In the genomic region with DNA sequence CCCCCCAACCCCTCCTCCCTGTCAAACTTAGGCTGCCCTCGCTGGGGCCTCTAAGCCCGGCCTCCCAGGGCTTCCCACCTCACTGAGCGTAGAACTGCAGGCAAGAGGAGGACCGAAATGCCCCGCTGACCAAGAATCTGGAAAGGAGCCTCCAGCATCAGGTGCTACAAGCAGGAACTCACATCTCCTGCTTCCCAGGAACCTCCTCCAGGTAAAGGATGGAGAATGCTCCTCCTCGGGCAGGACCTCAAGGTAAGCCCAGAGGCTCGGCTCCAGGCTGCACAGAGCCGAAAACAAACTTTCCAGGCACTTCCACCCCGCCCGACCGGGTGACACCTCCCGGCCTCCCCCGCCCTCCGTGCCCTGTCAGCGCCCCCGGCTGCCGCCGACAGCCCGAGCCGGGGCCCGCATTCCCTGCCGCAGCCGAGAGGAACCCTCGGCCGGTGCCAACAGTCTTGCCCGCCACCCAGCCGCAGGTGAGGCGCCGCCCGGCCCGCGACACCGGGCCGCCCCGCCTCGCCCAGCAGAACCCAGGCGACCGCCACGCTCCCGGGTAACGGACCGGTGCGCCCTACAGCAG, we compare ENCODE assay signal across 8 mouse cellular contexts. TPM values are rescaled to one million over a fixed set of nuclear protein-coding genes. Genes with fewer than 3 reads are reported as not detected.
A peak's percentile ranks its signal among the peaks of the same experiment; 100 is the strongest.
DNase-seq lines count a peak whose midpoint lies in the region; ATAC-seq and TF ChIP-seq lines count a peak whose summit lies in the region.

No protein-coding gene starts in this region.

- intact Hi-C loops in heart, adult 2 months (cut with DNase I): no loop called here
- intact Hi-C loops in heart, postnatal 14 days (cut with DNase I): loop anchor here (2.0 kb wide), 1 partner anchor 68 kb away; the partner anchor contains the start of gene Kctd5

- WGBS in heart, adult 2 months: 1% methylated on average over 43 of the region's 43 CpGs
- under 1% methylated on average over 29 of the region's 43 CpGs for WGBS in embryonic facial prominence, embryonic 12.5 days
- WGBS in hindbrain, embryonic 16.5 days: 0% methylated on average over 30 of the region's 43 CpGs
- WGBS in liver, embryonic 11.5 days: under 1% methylated on average over 43 of the region's 43 CpGs
- under 1% methylated on average over 43 of the region's 43 CpGs for WGBS in olfactory bulb, adult 2 months

- H3K79me2 ChIP-seq in heart, adult 2 months (replicated peaks; ENCODE audit: control insufficient read depth, insufficient read depth, low read length): peaks cover 12% of the 10 kb centered on the region
- peaks cover 34% of the 10 kb centered on the region for H3K79me2 ChIP-seq in MEL (ENCODE audit: control insufficient read depth, insufficient read depth, low read length, poor library complexity)

- H3K36me3 ChIP-seq in heart, adult 2 months (ENCODE audit: control insufficient read depth, insufficient read depth, low read length): peaks cover 7% of the 10 kb centered on the region
- peaks cover 0 to 16% of the 10 kb centered on the region in 2 experiments; a peak in 2 of 4 replicates for H3K36me3 ChIP-seq in MEL (ENCODE audit: control insufficient read depth in 1 of 2, insufficient read depth in 2 of 2, low read length in 2 of 2)
- no peaks in the 10 kb centered on the region for H3K36me3 ChIP-seq in embryonic facial prominence, embryonic 12.5 days
- H3K36me3 ChIP-seq in hindbrain, embryonic 16.5 days (ENCODE audit: control insufficient read depth, insufficient read depth, low read length): no peaks in the 10 kb centered on the region
- H3K36me3 ChIP-seq in liver, embryonic 11.5 days (ENCODE audit: control insufficient read depth, insufficient read depth, low read length): no peaks in the 10 kb centered on the region

- TF ChIP-seq POLR2A in heart, adult 2 months (IDR thresholded peaks at IDR 0.05; ENCODE audit: insufficient read depth, low read depth, low read length): no peak
- no peak for TF ChIP-seq POLR2A in MEL (IDR thresholded peaks at IDR 0.05; ENCODE audit: control insufficient read depth in 1 of 2, insufficient read depth in 1 of 2, low read depth in 1 of 2, low read length in 2 of 2, poor library complexity in 1 of 2)
- no peak for TF ChIP-seq POLR2A in olfactory bulb, adult 2 months (IDR thresholded peaks at IDR 0.05; ENCODE audit: insufficient read depth, low read depth, low read length)

- no peaks in the 10 kb centered on the region for H3K9me3 ChIP-seq in MEL (replicated peaks; ENCODE audit: insufficient read depth, low read length)
- H3K9me3 ChIP-seq in embryonic facial prominence, embryonic 12.5 days: no peaks in the 10 kb centered on the region
- no peaks in the 10 kb centered on the region for H3K9me3 ChIP-seq in hindbrain, embryonic 16.5 days (ENCODE audit: control insufficient read depth, low read length)
- H3K9me3 ChIP-seq in liver, embryonic 11.5 days (ENCODE audit: control insufficient read depth, low read length): no peaks in the 10 kb centered on the region

- H3K27me3 ChIP-seq in heart, adult 2 months (ENCODE audit: control insufficient read depth, insufficient read depth, low read length): no peaks in the 10 kb centered on the region
- H3K27me3 ChIP-seq in MEL (ENCODE audit: control insufficient read depth in 1 of 2, insufficient read depth in 2 of 2, low read length in 2 of 2): no peaks in the 10 kb centered on the region
- H3K27me3 ChIP-seq in embryonic facial prominence, embryonic 12.5 days: no peaks in the 10 kb centered on the region
- H3K27me3 ChIP-seq in hindbrain, embryonic 16.5 days (replicated peaks; ENCODE audit: control insufficient read depth, insufficient read depth, low read length): no peaks in the 10 kb centered on the region
- H3K27me3 ChIP-seq in liver, embryonic 11.5 days (replicated peaks; ENCODE audit: control insufficient read depth, insufficient read depth, low read length): no peaks in the 10 kb centered on the region

- peak overlapping the region; percentile 76 for H3K4me2 ChIP-seq in embryonic facial prominence, embryonic 12.5 days (replicated peaks)
- peak overlapping the region; percentile 94 for H3K4me2 ChIP-seq in hindbrain, embryonic 16.5 days (ENCODE audit: low read length)
- H3K4me2 ChIP-seq in liver, embryonic 11.5 days: peak overlapping the region; percentile 84

- H3K9ac ChIP-seq in heart, adult 2 months (ENCODE audit: low read depth, low read length): peak overlapping the region; percentile 92
- H3K9ac ChIP-seq in MEL (ENCODE audit: control insufficient read depth, low read depth, low read length, poor library complexity, severe bottlenecking): peak overlapping the region; percentile 98
- H3K9ac ChIP-seq in embryonic facial prominence, embryonic 12.5 days: peak overlapping the region; percentile 92
- peak overlapping the region; percentile 94 for H3K9ac ChIP-seq in hindbrain, embryonic 16.5 days (ENCODE audit: low read depth, low read length)
- peak overlapping the region; percentile 85 for H3K9ac ChIP-seq in liver, embryonic 11.5 days (ENCODE audit: low read depth, low read length)

- ATAC-seq in embryonic facial prominence, embryonic 12.5 days (ENCODE audit: insufficient number of reproducible peaks, insufficient read depth, low FRiP score, low TSS enrichment): no peak; the same call in none of the 2 replicates
- peak; percentile 0; the same call in 1 of the 2 replicates for ATAC-seq in hindbrain, embryonic 16.5 days
- peak; percentile 62 for ATAC-seq in liver, embryonic 11.5 days (replicated peaks; ENCODE audit: low FRiP score)

- H3K4me1 ChIP-seq in heart, adult 2 months (ENCODE audit: control insufficient read depth, insufficient read depth, low read length): peaks cover 10% of the 10 kb centered on the region
- H3K4me1 ChIP-seq in MEL (ENCODE audit: control insufficient read depth in 1 of 2, insufficient read depth in 2 of 2, low read length in 2 of 2): peaks cover 9 to 16% of the 10 kb centered on the region in 2 experiments
- H3K4me1 ChIP-seq in embryonic facial prominence, embryonic 12.5 days: peaks cover 12% of the 10 kb centered on the region
- H3K4me1 ChIP-seq in hindbrain, embryonic 16.5 days (ENCODE audit: control insufficient read depth, insufficient read depth, low read depth, low read length): peaks cover 25% of the 10 kb centered on the region
- peaks cover 17% of the 10 kb centered on the region for H3K4me1 ChIP-seq in liver, embryonic 11.5 days (replicated peaks; ENCODE audit: control insufficient read depth, insufficient read depth, low read length)
- peaks cover 8% of the 10 kb centered on the region for H3K4me1 ChIP-seq in olfactory bulb, adult 2 months (ENCODE audit: control insufficient read depth, insufficient read depth, low read length)

- no peak for TF ChIP-seq RAD21 in MEL (IDR thresholded peaks at IDR 0.05; ENCODE audit: low read depth, low read length)

- TF ChIP-seq CTCF in heart, adult 2 months (IDR thresholded peaks at IDR 0.05): no peak
- no peak for TF ChIP-seq CTCF in MEL (IDR thresholded peaks at IDR 0.05 in 2 of 3, conservative IDR thresholded peaks at IDR 0.05 in 1 of 3; ENCODE audit: control insufficient read depth in 1 of 3, insufficient read depth in 1 of 3, low read depth in 2 of 3, low read length in 3 of 3, poor library complexity in 1 of 3, severe bottlenecking in 1 of 3)
- TF ChIP-seq CTCF in olfactory bulb, adult 2 months (IDR thresholded peaks at IDR 0.05; ENCODE audit: insufficient read depth, low read depth, low read length): no peak

- no peak for TF ChIP-seq EP300 in heart, adult 2 months (IDR thresholded peaks at IDR 0.05; ENCODE audit: insufficient read depth, low read depth, low read length)
- no peak for TF ChIP-seq EP300 in MEL (IDR thresholded peaks at IDR 0.05; ENCODE audit: low read depth in 1 of 2, low read length in 2 of 2)

- peak overlapping the region; percentile 100 for H3K4me3 ChIP-seq in heart, adult 2 months
- H3K4me3 ChIP-seq in MEL (ENCODE audit: control insufficient read depth in 1 of 2, insufficient read depth in 1 of 2, low read depth in 2 of 2, low read length in 2 of 2): peak overlapping the region; percentile 94 to 100
- H3K4me3 ChIP-seq in embryonic facial prominence, embryonic 12.5 days: peak overlapping the region; percentile 99
- peak overlapping the region; percentile 98 for H3K4me3 ChIP-seq in hindbrain, embryonic 16.5 days (ENCODE audit: low read length)
- peak overlapping the region; percentile 75 for H3K4me3 ChIP-seq in liver, embryonic 11.5 days (ENCODE audit: low read depth, low read length)
- peak overlapping the region; percentile 100 for H3K4me3 ChIP-seq in olfactory bulb, adult 2 months (ENCODE audit: insufficient read depth, low read depth, low read length)

- H3K27ac ChIP-seq in heart, adult 2 months: peak overlapping the region; percentile 96
- H3K27ac ChIP-seq in MEL (ENCODE audit: control insufficient read depth, low read depth, low read length): peak overlapping the region; percentile 61
- peak overlapping the region; percentile 85 for H3K27ac ChIP-seq in embryonic facial prominence, embryonic 12.5 days
- H3K27ac ChIP-seq in hindbrain, embryonic 16.5 days (ENCODE audit: low read depth, low read length): peak overlapping the region; percentile 89
- H3K27ac ChIP-seq in liver, embryonic 11.5 days (ENCODE audit: low read depth, low read length): peak overlapping the region; percentile 78
- peak overlapping the region; percentile 96 for H3K27ac ChIP-seq in olfactory bulb, adult 2 months (ENCODE audit: insufficient read depth, low read depth, low read length)

- DNase-seq in heart, adult 2 months: no peak
- no peak for DNase-seq in heart, postnatal 14 days
- DNase-seq in MEL (ENCODE audit: low read depth, low spot score): peak; percentile 58
- peak; percentile 67 for DNase-seq in liver, embryonic 11.5 days (ENCODE audit: low spot score)
- no peak for DNase-seq in urinary bladder, adult 18-20 months (ENCODE audit: low spot score in 2 of 2)

RNA-seq across cellular contexts. Expression of gene Pdpk1, which starts 9.8 kb away (rescaled TPM):
- 10 to 100 TPM; 42.5 to 49.1 TPM for total RNA-seq in heart, adult 2 months (2021)
- 10.4 and 20.6 TPM in 2 replicates for polyA plus RNA-seq in heart, adult 2 months (2012; rRNA removed)
- 10 to 100 TPM; 46.2 to 47.8 TPM for total RNA-seq in heart, postnatal 14 days (2021)
- total RNA-seq in MEL (2012; rRNA removed): 19.0 and 19.3 TPM in 2 replicates
- polyA plus RNA-seq in MEL (2012; ENCODE audit: insufficient read depth in 1 of 2, insufficient read length in 2 of 2, low read depth in 1 of 2, low replicate concordance in 2 of 2, missing spikeins in 1 of 2): 10 to 100 TPM; 18.3 to 26.9 TPM
- polyA plus RNA-seq in embryonic facial prominence, embryonic 12.5 days (2016; fragmentation: Nextera tagmentation; extraction: Ambion mirVana): 37.6 and 38.6 TPM in 2 replicates
- 63.5 and 65.1 TPM in 2 replicates for polyA plus RNA-seq in hindbrain, embryonic 16.5 days (2015; fragmentation: Nextera tagmentation; extraction: Ambion mirVana)
- 31.8 and 37.0 TPM in 2 replicates for polyA plus RNA-seq in liver, embryonic 11.5 days (2014; fragmentation: Nextera tagmentation; extraction: Ambion mirVana)
- not detected in 2 replicates for polyA plus RNA-seq in olfactory bulb, adult 2 months (2012; ENCODE audit: insufficient read depth, insufficient read length, low replicate concordance, missing spikeins)

RNA-seq across cellular contexts. Expression of gene Amdhd2, which starts 22.6 kb away (rescaled TPM):
- 10 to 100 TPM in 1 of 2 experiments, 1 to 10 TPM in 1; 9.0 to 10.2 TPM for total RNA-seq in heart, adult 2 months (2021)
- polyA plus RNA-seq in heart, adult 2 months (2012; rRNA removed): 11.5 and 17.7 TPM in 2 replicates
- total RNA-seq in heart, postnatal 14 days (2021): 10 to 100 TPM; 12.2 to 12.7 TPM
- total RNA-seq in MEL (2012; rRNA removed): 11.4 and 15.9 TPM in 2 replicates
- 10 to 100 TPM in 1 of 2 experiments, not detected in 1; 36.1 TPM for polyA plus RNA-seq in MEL (2012; ENCODE audit: insufficient read depth in 1 of 2, insufficient read length in 2 of 2, low read depth in 1 of 2, low replicate concordance in 2 of 2, missing spikeins in 1 of 2)
- 40.9 and 42.7 TPM in 2 replicates for polyA plus RNA-seq in embryonic facial prominence, embryonic 12.5 days (2016; fragmentation: Nextera tagmentation; extraction: Ambion mirVana)
- 35.2 and 41.0 TPM in 2 replicates for polyA plus RNA-seq in hindbrain, embryonic 16.5 days (2015; fragmentation: Nextera tagmentation; extraction: Ambion mirVana)
- polyA plus RNA-seq in liver, embryonic 11.5 days (2014; fragmentation: Nextera tagmentation; extraction: Ambion mirVana): 30.5 and 35.2 TPM in 2 replicates
- polyA plus RNA-seq in olfactory bulb, adult 2 months (2012; ENCODE audit: insufficient read depth, insufficient read length, low replicate concordance, missing spikeins): not detected in 2 replicates

RNA-seq across cellular contexts. Expression of gene Atp6v0c, which starts 28.6 kb away (rescaled TPM):
- total RNA-seq in heart, adult 2 months (2021): 100 to 1,000 TPM; 219 to 255 TPM
- polyA plus RNA-seq in heart, adult 2 months (2012; rRNA removed): 732 and 788 TPM in 2 replicates
- 100 to 1,000 TPM; 241 to 249 TPM for total RNA-seq in heart, postnatal 14 days (2021)
- total RNA-seq in MEL (2012; rRNA removed): 58.4 and 59.3 TPM in 2 replicates
- 100 to 1,000 TPM; 125 to 515 TPM for polyA plus RNA-seq in MEL (2012; ENCODE audit: insufficient read depth in 1 of 2, insufficient read length in 2 of 2, low read depth in 1 of 2, low replicate concordance in 2 of 2, missing spikeins in 1 of 2)
- polyA plus RNA-seq in embryonic facial prominence, embryonic 12.5 days (2016; fragmentation: Nextera tagmentation; extraction: Ambion mirVana): 445 and 455 TPM in 2 replicates
- polyA plus RNA-seq in hindbrain, embryonic 16.5 days (2015; fragmentation: Nextera tagmentation; extraction: Ambion mirVana): 1,653 and 1,817 TPM in 2 replicates
- polyA plus RNA-seq in liver, embryonic 11.5 days (2014; fragmentation: Nextera tagmentation; extraction: Ambion mirVana): 476 and 499 TPM in 2 replicates
- polyA plus RNA-seq in olfactory bulb, adult 2 months (2012; ENCODE audit: insufficient read depth, insufficient read length, low replicate concordance, missing spikeins): 528 TPM in 1 of 2 replicates, not detected in the other

Comparison
In these comparisons a context has a peak if more than half of its experiments do, and no peak if none do; other contexts are left out.
1. DNase-seq: peak in MEL (single experiment) and liver, embryonic 11.5 days (single experiment); none in heart, adult 2 months (0 of 2), heart, postnatal 14 days (0 of 2) and urinary bladder, adult 18-20 months (0 of 2).
2. Peak in every context shown above with its lines, with median percentiles within 50 percentile points of each other: H3K27ac ChIP-seq, H3K4me3 ChIP-seq, H3K9ac ChIP-seq and H3K4me2 ChIP-seq.